Mouse (Mus musculus): Measurements from ENCODE around the gene Lao1. TPM values are rescaled to one million over a fixed set of nuclear protein-coding genes. Genes with fewer than 3 reads are reported as not detected.

The Lao1 gene
- not detected for polyA plus RNA-seq (2014; fragmentation: Illumina TruSeq; extraction: RNeasy Lipid Tissue Mini Kit (QIAGEN cat#74804); ENCODE audit: low read depth, low replicate concordance)

GRCm38 (mm10) chr4:118961141-118961628 is at the start of gene Lao1:
Gene Lao1 (plus strand): TSS chr4:118961578.

GRCm38 (mm10) chr4:118917365-118917764 is 44.0 kb upstream of the Lao1 start, which contains the start of gene Olfr1329:
Gene Olfr1329 (minus strand): TSS chr4:118917465.

GRCm38 (mm10) chr4:118938512-118938911 is 22.9 kb upstream of the Lao1 start, which contains the start of gene Olfr1328:
Gene Olfr1328 (minus strand): TSS chr4:118938612.

Other genes with a start within 250 kb of the Lao1 start
- not detected for gene Olfr1340, start 241.4 kb upstream of the Lao1 start, polyA plus RNA-seq (2014; fragmentation: Illumina TruSeq; extraction: RNeasy Lipid Tissue Mini Kit (QIAGEN cat#74804); ENCODE audit: low read depth, low replicate concordance)
- not detected for gene Olfr1339, start 229.4 kb upstream of the Lao1 start, polyA plus RNA-seq (2014; fragmentation: Illumina TruSeq; extraction: RNeasy Lipid Tissue Mini Kit (QIAGEN cat#74804); ENCODE audit: low read depth, low replicate concordance)
- gene Olfr1338, start 202.8 kb upstream of the Lao1 start, polyA plus RNA-seq (2014; fragmentation: Illumina TruSeq; extraction: RNeasy Lipid Tissue Mini Kit (QIAGEN cat#74804); ENCODE audit: low read depth, low replicate concordance): not detected
- not detected for gene Olfr1337, start 179.0 kb upstream of the Lao1 start, polyA plus RNA-seq (2014; fragmentation: Illumina TruSeq; extraction: RNeasy Lipid Tissue Mini Kit (QIAGEN cat#74804); ENCODE audit: low read depth, low replicate concordance)
- gene Olfr1335, start 151.6 kb upstream of the Lao1 start, polyA plus RNA-seq (2014; fragmentation: Illumina TruSeq; extraction: RNeasy Lipid Tissue Mini Kit (QIAGEN cat#74804); ENCODE audit: low read depth, low replicate concordance): not detected
- gene Olfr1333, start 125.3 kb upstream of the Lao1 start, polyA plus RNA-seq (2014; fragmentation: Illumina TruSeq; extraction: RNeasy Lipid Tissue Mini Kit (QIAGEN cat#74804); ENCODE audit: low read depth, low replicate concordance): not detected
- gene Olfr1331, start 96.9 kb upstream of the Lao1 start, polyA plus RNA-seq (2014; fragmentation: Illumina TruSeq; extraction: RNeasy Lipid Tissue Mini Kit (QIAGEN cat#74804); ENCODE audit: low read depth, low replicate concordance): not detected
- gene Olfr1330, start 73.0 kb upstream of the Lao1 start, polyA plus RNA-seq (2014; fragmentation: Illumina TruSeq; extraction: RNeasy Lipid Tissue Mini Kit (QIAGEN cat#74804); ENCODE audit: low read depth, low replicate concordance): not detected
- gene Olfr1329, start 44.1 kb upstream of the Lao1 start, polyA plus RNA-seq (2014; fragmentation: Illumina TruSeq; extraction: RNeasy Lipid Tissue Mini Kit (QIAGEN cat#74804); ENCODE audit: low read depth, low replicate concordance): not detected
- gene Olfr1328, start 23.0 kb upstream of the Lao1 start, polyA plus RNA-seq (2014; fragmentation: Illumina TruSeq; extraction: RNeasy Lipid Tissue Mini Kit (QIAGEN cat#74804); ENCODE audit: low read depth, low replicate concordance): not detected
- 14.9 TPM for gene Slc2a1, start 147.1 kb downstream of the Lao1 start, polyA plus RNA-seq (2014; fragmentation: Illumina TruSeq; extraction: RNeasy Lipid Tissue Mini Kit (QIAGEN cat#74804); ENCODE audit: low read depth, low replicate concordance)
- gene Zfp691, start 212.6 kb downstream of the Lao1 start, polyA plus RNA-seq (2014; fragmentation: Illumina TruSeq; extraction: RNeasy Lipid Tissue Mini Kit (QIAGEN cat#74804); ENCODE audit: low read depth, low replicate concordance): 16.1 TPM
- not detected for gene Ermap, start 228.4 kb downstream of the Lao1 start, polyA plus RNA-seq (2014; fragmentation: Illumina TruSeq; extraction: RNeasy Lipid Tissue Mini Kit (QIAGEN cat#74804); ENCODE audit: low read depth, low replicate concordance)
- gene Svbp, start 233.7 kb downstream of the Lao1 start, polyA plus RNA-seq (2014; fragmentation: Illumina TruSeq; extraction: RNeasy Lipid Tissue Mini Kit (QIAGEN cat#74804); ENCODE audit: low read depth, low replicate concordance): 29.8 TPM

Measured in heart, adult 10 weeks (tissue).